Mouse (Mus musculus) bone marrow macrophage, adult 2 months (primary cell): ENCODE data around the gene Pde8a.

Experiments used
- CTCF ChIP-seq: IDR thresholded peaks from 2 replicates; pipeline ENCODE4 v1.5.1; 2012; ENCODE audit warnings: low read depth, mild to moderate bottlenecking, low read length, moderate library complexity
- POLR2A ChIP-seq: IDR thresholded peaks from 2 replicates; pipeline ENCODE4 v1.6.1; 2012; ENCODE audit warnings: mild to moderate bottlenecking, low read depth, low read length, borderline replicate concordance

DNA sequence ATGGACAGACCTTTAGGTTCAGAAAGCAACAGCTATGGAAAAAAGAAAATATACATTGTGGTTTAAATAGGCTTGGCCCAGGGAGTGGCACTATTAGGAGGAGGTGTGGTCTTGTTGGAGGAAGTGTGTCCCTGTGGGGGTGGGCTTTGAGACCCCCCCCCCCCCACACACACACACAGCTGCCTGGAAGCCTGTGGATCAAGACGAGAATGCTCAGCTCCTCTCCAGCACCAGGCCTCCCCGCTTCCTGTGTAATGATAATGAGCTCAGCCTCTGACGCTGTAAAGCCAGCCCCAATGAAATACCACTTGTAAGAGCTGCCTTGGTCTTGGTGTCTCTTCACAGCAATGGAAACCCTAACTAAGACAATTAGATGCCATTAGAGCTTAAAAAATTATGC, 117.4 kb downstream of the Pde8a start:
- TF ChIP-seq POLR2A (no peak), CTCF (no peak)
